Mouse (Mus musculus): ENCODE measurements around the gene Slc25a29. TPM values are rescaled to one million over a fixed set of nuclear protein-coding genes. Genes with fewer than 3 reads are reported as not detected.
"Not testable (repeated sequence)": the region's sequence is repeated elsewhere in the genome, so short reads cannot be mapped to it uniquely, and the experiment has no call there.

Gene Slc25a29
- polyA plus RNA-seq, 1 experiment from 2014 or later: 18.2 TPM

DNA sequence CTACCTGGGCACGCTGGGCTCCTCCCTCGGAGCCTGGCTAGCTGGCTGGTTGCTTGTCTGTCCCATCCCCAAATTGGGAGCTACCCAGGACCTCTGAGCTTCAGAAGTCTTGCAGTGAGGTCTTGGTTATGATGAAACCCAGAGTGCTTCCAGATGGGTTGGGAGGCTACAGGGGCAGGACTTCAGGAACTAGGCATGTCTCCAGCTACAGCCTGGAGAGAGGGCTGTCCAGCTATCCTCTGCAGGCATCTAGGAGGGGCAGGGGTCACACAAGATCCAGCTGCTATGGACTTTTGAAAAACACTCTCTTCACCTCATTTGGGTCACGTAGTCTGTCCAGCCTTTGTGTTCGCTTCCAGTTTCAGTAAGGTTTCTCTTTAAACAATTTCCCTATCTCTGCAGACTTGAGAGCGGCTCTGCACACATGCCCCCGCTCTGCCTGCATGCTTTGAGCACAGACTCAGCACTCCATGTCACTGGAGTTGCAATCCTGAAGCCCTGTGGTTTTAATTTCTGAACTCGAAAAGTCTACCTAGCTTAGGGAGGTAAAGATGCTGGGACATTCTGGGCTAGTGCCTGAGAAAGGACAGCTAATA lies 22.0 kb upstream of the Slc25a29 start:
- ATAC-seq: no peak
- WGBS: 87% methylated on average over 7 of the region's 7 CpGs
- H3K36me3 ChIP-seq (ENCODE audit: control insufficient read depth, insufficient read depth, low read length): peaks cover 8% of the 10 kb centered on the region

DNA sequence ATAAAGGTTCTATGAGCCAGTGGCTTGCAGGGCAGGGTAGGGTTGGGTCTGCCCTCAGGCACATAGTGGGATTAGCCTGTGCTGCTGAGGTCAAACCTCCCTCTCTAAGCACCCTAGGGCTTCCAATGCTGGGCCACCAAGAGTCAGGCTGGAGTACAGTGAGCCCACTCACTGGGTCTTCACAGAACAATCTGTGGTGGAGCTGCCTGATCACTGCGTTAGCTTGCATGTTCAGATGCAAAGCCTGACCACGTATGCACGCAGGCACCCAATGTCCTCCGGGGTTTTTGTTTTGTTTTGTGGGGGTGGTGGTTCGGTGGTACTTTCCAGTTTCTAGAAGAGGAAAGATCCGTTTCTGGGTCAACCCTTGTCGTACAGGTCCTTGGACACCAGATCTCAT lies 21.4 kb upstream of the Slc25a29 start:
- no peak overlapping the region for H3K4me2 ChIP-seq (ENCODE audit: low read length)
- H3K4me1 ChIP-seq (ENCODE audit: control insufficient read depth, insufficient read depth, low read depth, low read length): no peaks in the 10 kb centered on the region
- H3K9me3 ChIP-seq (ENCODE audit: control insufficient read depth, low read length): no peaks in the 10 kb centered on the region
- no peaks in the 10 kb centered on the region for H3K27me3 ChIP-seq (replicated peaks; ENCODE audit: control insufficient read depth, insufficient read depth, low read length)
- ATAC-seq: no peak
- 88% methylated on average over 7 of the region's 7 CpGs for WGBS
- no peak overlapping the region for H3K9ac ChIP-seq (ENCODE audit: low read depth, low read length)
- no peak overlapping the region for H3K27ac ChIP-seq (ENCODE audit: low read depth, low read length)
- H3K36me3 ChIP-seq (ENCODE audit: control insufficient read depth, insufficient read depth, low read length): peaks cover 8% of the 10 kb centered on the region
- no peak overlapping the region for H3K4me3 ChIP-seq (ENCODE audit: low read length)

More for the DNA sequence above, 22.0 kb upstream of the Slc25a29 start:
- H3K9me3 ChIP-seq (ENCODE audit: control insufficient read depth, low read length): no peaks in the 10 kb centered on the region
- no peaks in the 10 kb centered on the region for H3K27me3 ChIP-seq (replicated peaks; ENCODE audit: control insufficient read depth, insufficient read depth, low read length)
- no peak overlapping the region for H3K4me2 ChIP-seq (ENCODE audit: low read length)
- H3K4me1 ChIP-seq (ENCODE audit: control insufficient read depth, insufficient read depth, low read depth, low read length): no peaks in the 10 kb centered on the region
- H3K9ac ChIP-seq (ENCODE audit: low read depth, low read length): no peak overlapping the region
- no peak overlapping the region for H3K4me3 ChIP-seq (ENCODE audit: low read length)
- H3K27ac ChIP-seq (ENCODE audit: low read depth, low read length): no peak overlapping the region

DNA sequence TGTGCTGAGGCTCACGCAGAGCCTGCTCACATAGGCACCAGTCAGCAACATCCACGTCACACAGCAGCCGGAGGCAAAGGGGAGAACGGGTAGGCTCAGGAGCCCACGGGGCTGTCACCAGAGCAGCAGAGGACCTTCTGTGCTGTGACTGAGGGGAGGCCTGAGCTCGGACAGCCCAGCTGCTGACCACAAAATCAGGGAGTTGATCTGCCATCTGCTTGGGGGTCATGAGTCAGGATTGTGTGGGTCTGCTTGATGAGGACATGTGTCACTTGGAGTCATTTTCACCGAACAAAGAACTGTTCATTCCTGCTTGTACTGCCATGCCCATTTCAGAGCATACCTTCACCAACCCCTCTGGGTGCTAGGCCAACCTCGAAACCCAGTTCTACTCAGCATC lies 20.5 kb upstream of the Slc25a29 start:
- Histone ChIP-seq H3K4me2 (ENCODE audit: low read length) (no peak overlapping the region), H3K4me1 (ENCODE audit: control insufficient read depth, insufficient read depth, low read depth, low read length) (no peaks in the 10 kb centered on the region), H3K9me3 (ENCODE audit: control insufficient read depth, low read length) (no peaks in the 10 kb centered on the region), H3K27me3 (replicated peaks; ENCODE audit: control insufficient read depth, insufficient read depth, low read length) (no peaks in the 10 kb centered on the region), H3K36me3 (ENCODE audit: control insufficient read depth, insufficient read depth, low read length) (0 out of 2 replicates have a peak, but pooled peaks cover 4% of the 10 kb centered on the region), H3K27ac (ENCODE audit: low read depth, low read length) (no peak overlapping the region), H3K9ac (ENCODE audit: low read depth, low read length) (no peak overlapping the region), H3K4me3 (ENCODE audit: low read length) (no peak overlapping the region)
- ATAC-seq: no peak
- 86% methylated on average over 8 of the region's 8 CpGs for WGBS

DNA sequence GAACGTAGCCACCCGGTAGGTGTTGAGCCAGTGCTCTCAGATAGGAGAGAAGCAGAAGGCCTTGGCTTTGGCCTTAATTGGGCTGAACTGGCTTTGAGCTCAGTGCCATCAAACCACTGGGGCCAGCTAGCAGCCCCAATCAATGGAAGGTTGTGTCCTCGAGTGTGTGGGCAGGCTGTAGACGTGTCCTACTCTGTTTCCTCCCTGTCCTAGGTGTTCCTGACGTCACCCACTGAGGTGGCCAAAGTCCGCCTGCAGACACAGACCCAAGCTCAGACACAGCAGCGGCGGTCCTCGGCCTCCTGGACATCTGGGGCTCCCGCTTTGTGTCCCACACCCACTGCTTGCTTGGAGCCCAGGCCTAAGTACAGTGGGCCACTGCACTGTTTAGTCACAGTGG lies 19.4 kb upstream of the Slc25a29 start:
- no peak overlapping the region for H3K27ac ChIP-seq (ENCODE audit: low read depth, low read length)
- WGBS: 92% methylated on average over 10 of the region's 10 CpGs
- H3K4me1 ChIP-seq (ENCODE audit: control insufficient read depth, insufficient read depth, low read depth, low read length): peaks cover 4% of the 10 kb centered on the region; the same call in 1 of the 2 replicates
- H3K4me3 ChIP-seq (ENCODE audit: low read length): no peak overlapping the region
- H3K9ac ChIP-seq (ENCODE audit: low read depth, low read length): no peak overlapping the region
- H3K9me3 ChIP-seq (ENCODE audit: control insufficient read depth, low read length): no peaks in the 10 kb centered on the region
- H3K36me3 ChIP-seq (ENCODE audit: control insufficient read depth, insufficient read depth, low read length): 0 out of 2 replicates have a peak, but pooled peaks cover 2% of the 10 kb centered on the region
- no peak for ATAC-seq
- H3K4me2 ChIP-seq (ENCODE audit: low read length): no peak overlapping the region
- no peaks in the 10 kb centered on the region for H3K27me3 ChIP-seq (replicated peaks; ENCODE audit: control insufficient read depth, insufficient read depth, low read length)

DNA sequence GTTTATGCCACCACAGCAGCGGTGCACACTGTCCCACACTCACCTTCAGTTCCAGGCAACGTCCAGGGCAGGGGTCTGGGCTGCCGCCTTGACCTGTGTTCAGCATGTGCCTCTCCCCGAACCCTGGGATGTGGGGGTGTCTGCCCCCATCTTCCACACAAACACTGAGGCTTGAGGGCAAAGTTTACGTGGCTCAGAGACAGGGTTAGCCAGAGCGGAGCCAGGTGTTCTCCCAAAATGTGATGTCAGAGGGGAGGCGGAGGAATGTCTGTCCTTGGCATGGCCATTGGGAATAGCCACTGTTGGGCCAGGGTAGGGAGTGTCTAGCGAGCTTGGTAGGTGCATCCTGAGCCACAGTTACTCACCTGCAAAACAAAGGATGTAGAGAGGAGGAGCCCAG lies 17.1 kb upstream of the Slc25a29 start:
- no peak overlapping the region for H3K9ac ChIP-seq (ENCODE audit: low read depth, low read length)
- H3K27ac ChIP-seq (ENCODE audit: low read depth, low read length): no peak overlapping the region
- H3K4me2 ChIP-seq (ENCODE audit: low read length): no peak overlapping the region
- no peaks in the 10 kb centered on the region for H3K36me3 ChIP-seq (ENCODE audit: control insufficient read depth, insufficient read depth, low read length)
- no peak overlapping the region for H3K4me3 ChIP-seq (ENCODE audit: low read length)
- peaks cover 4% of the 10 kb centered on the region; the same call in 1 of the 2 replicates for H3K4me1 ChIP-seq (ENCODE audit: control insufficient read depth, insufficient read depth, low read depth, low read length)
- no peak for ATAC-seq
- H3K27me3 ChIP-seq (replicated peaks; ENCODE audit: control insufficient read depth, insufficient read depth, low read length): no peaks in the 10 kb centered on the region
- WGBS: 92% methylated on average over 8 of the region's 8 CpGs
- H3K9me3 ChIP-seq (ENCODE audit: control insufficient read depth, low read length): no peaks in the 10 kb centered on the region

DNA sequence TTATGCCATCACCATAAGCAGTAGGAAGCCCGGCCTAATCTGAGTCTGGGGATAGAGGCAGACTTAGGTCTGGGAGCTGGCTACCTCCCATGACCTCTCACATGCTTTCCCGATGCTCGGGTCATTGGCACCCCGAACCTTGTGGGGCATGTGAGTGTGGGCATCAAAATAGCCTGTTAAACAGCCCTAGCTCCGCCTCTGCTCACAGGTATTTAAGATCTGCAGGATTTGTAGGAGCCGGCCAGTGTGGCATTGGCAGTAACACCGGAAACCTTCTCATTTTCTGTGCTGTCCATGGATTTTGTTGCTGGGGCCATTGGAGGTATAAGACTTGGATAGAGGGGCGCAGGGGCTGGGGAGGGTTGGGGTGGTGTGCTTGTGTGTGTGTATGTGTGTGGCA lies 15.2 kb upstream of the Slc25a29 start:
- H3K9me3 ChIP-seq (ENCODE audit: control insufficient read depth, low read length): no peaks in the 10 kb centered on the region
- ATAC-seq: no peak
- H3K36me3 ChIP-seq (ENCODE audit: control insufficient read depth, insufficient read depth, low read length): no peaks in the 10 kb centered on the region
- peaks cover 4% of the 10 kb centered on the region; the same call in 1 of the 2 replicates for H3K4me1 ChIP-seq (ENCODE audit: control insufficient read depth, insufficient read depth, low read depth, low read length)
- no peak overlapping the region for H3K4me2 ChIP-seq (ENCODE audit: low read length)
- no peak overlapping the region for H3K27ac ChIP-seq (ENCODE audit: low read depth, low read length)
- no peak overlapping the region for H3K4me3 ChIP-seq (ENCODE audit: low read length)
- H3K9ac ChIP-seq (ENCODE audit: low read depth, low read length): no peak overlapping the region
- WGBS: 90% methylated on average over 8 of the region's 8 CpGs
- no peaks in the 10 kb centered on the region for H3K27me3 ChIP-seq (replicated peaks; ENCODE audit: control insufficient read depth, insufficient read depth, low read length)

DNA sequence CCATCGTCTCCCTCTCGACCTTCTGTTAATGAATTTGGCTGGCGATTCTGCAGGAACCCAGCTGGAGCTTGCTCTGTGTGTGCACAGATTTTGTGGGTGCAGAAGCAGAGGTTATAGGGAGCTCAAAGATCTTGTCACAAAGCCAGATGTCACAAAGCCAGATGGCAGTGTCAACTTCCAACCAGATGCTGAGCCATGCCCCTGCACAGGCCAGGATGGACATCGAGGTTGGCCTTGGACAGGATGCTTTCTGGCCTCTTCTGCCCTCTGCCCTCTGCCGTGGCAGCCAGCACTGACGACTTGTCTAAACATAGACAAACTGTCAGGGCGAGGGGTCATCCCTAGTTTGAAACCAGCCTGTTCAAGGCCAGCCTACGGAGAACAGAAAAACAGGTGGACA lies 14.4 kb upstream of the Slc25a29 start:
- H3K9me3 ChIP-seq (ENCODE audit: control insufficient read depth, low read length): no peaks in the 10 kb centered on the region
- WGBS: 52% methylated on average over 8 of the region's 8 CpGs
- H3K4me1 ChIP-seq (ENCODE audit: control insufficient read depth, insufficient read depth, low read depth, low read length): peaks cover 4% of the 10 kb centered on the region; the same call in 1 of the 2 replicates
- H3K27me3 ChIP-seq (replicated peaks; ENCODE audit: control insufficient read depth, insufficient read depth, low read length): no peaks in the 10 kb centered on the region
- H3K4me2 ChIP-seq (ENCODE audit: low read length): no peak overlapping the region
- H3K9ac ChIP-seq (ENCODE audit: low read depth, low read length): no peak overlapping the region
- no peak overlapping the region for H3K4me3 ChIP-seq (ENCODE audit: low read length)
- H3K27ac ChIP-seq (ENCODE audit: low read depth, low read length): no peak overlapping the region
- ATAC-seq: no peak
- H3K36me3 ChIP-seq (ENCODE audit: control insufficient read depth, insufficient read depth, low read length): peaks cover 1% of the 10 kb centered on the region

DNA sequence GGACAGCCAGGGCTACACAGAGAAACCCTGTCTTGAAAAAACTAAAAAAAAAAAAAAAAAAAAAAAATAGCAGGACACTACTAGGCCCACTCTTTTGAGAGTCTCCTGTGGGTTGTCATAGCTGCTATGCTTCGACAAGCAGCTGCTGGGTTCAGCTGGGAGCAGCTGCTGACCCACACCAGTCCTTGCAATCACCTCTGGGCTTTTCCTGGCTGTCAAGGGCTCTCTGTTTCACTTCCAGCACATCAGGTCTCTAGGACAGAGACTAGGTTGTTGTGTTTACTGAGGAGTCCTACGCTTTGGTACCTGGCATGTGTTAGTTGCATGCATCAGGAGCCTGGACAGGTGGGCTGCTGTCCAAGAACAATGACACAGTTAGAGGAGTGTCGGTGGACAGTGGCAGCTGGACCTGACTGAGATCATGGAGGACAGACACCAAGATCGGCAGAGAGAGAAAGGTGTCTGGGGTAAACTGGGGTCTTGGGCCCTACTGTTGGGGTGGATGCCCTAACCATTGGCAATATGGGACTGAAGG lies 13.9 kb upstream of the Slc25a29 start:
- ATAC-seq: no peak
- H3K4me3 ChIP-seq (ENCODE audit: low read length): no peak overlapping the region
- no peak overlapping the region for H3K4me2 ChIP-seq (ENCODE audit: low read length)
- no peaks in the 10 kb centered on the region for H3K27me3 ChIP-seq (replicated peaks; ENCODE audit: control insufficient read depth, insufficient read depth, low read length)
- H3K9me3 ChIP-seq (ENCODE audit: control insufficient read depth, low read length): no peaks in the 10 kb centered on the region
- WGBS: 89% methylated on average over 4 of the region's 4 CpGs
- H3K27ac ChIP-seq (ENCODE audit: low read depth, low read length): no peak overlapping the region
- H3K9ac ChIP-seq (ENCODE audit: low read depth, low read length): no peak overlapping the region
- peaks cover 4% of the 10 kb centered on the region; the same call in 1 of the 2 replicates for H3K4me1 ChIP-seq (ENCODE audit: control insufficient read depth, insufficient read depth, low read depth, low read length)
- peaks cover 2% of the 10 kb centered on the region for H3K36me3 ChIP-seq (ENCODE audit: control insufficient read depth, insufficient read depth, low read length)

DNA sequence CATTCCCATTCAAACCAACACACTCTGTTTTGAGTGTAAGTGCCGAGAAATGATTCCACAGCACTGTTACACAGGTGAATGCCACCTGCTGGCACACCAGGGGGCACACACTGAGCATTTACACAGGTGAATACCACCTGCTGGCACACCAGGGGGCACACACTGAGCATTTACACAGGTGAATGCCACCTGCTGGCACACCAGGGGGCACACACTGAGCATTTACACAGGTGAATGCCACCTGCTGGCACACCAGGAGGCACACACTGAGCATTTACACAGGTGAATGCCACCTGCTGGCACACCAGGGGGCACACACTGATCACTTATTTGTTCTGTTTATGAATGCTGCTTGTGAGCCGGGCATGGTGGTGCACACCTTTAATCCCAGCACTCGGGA lies 12.3 kb upstream of the Slc25a29 start:
- H3K9me3 ChIP-seq (ENCODE audit: control insufficient read depth, low read length); H3K27me3 ChIP-seq (replicated peaks; ENCODE audit: control insufficient read depth, insufficient read depth, low read length); H3K4me2 ChIP-seq (ENCODE audit: low read length); H3K27ac ChIP-seq (ENCODE audit: low read depth, low read length); ATAC-seq; H3K4me3 ChIP-seq (ENCODE audit: low read length); H3K9ac ChIP-seq (ENCODE audit: low read depth, low read length); H3K36me3 ChIP-seq (ENCODE audit: control insufficient read depth, insufficient read depth, low read length); H3K4me1 ChIP-seq (ENCODE audit: control insufficient read depth, insufficient read depth, low read depth, low read length): not testable (repeated sequence)
- WGBS: 87% methylated on average over 3 of the region's 3 CpGs
